Mouse (Mus musculus) CH12.LX (cell line): ENCODE data around the gene Cenpn. TPM values are rescaled to one million over a fixed set of nuclear protein-coding genes. Genes with fewer than 3 reads are reported as not detected.
A peak's percentile ranks its signal among the peaks of the same experiment; 100 is the strongest.

ENCODE experiments used
- DNase-seq: peaks from one replicate; pipeline ENCODE4 v3.0.0-alpha.2; 2013; ENCODE audit errors: extremely low read depth
- H3K27ac ChIP-seq: 2 replicates; pipeline ENCODE4 v1.5.1; 2012; ENCODE audit warnings: low read depth, mild to moderate bottlenecking, control low read depth, moderate library complexity; ENCODE audit not compliant: insufficient read depth
- H3K27me3 ChIP-seq: replicated peaks from 2 replicates; pipeline ENCODE3; 2012; ENCODE audit warnings: inconsistent platforms
- H3K36me3 ChIP-seq, 2 experiments: replicated peaks in 1 of 2; 2 replicates each; pipeline versions ENCODE3 to v1.6.1; 2012; ENCODE audit warnings: inconsistent platforms in 1 of 2, low read length in 1 of 2, mild to moderate bottlenecking in 1 of 2, mixed read lengths in 1 of 2, moderate library complexity in 1 of 2; ENCODE audit not compliant: control insufficient read depth in 1 of 2, insufficient read depth in 1 of 2
- H3K4me1 ChIP-seq, 2 experiments: 2 replicates each; pipeline ENCODE4 v1.6.1; 2012; ENCODE audit warnings: inconsistent platforms in 1 of 2, moderate library complexity in 1 of 2; ENCODE audit not compliant: insufficient read depth in 2 of 2, control insufficient read depth in 1 of 2
- H3K4me2 ChIP-seq: 2 replicates; pipeline ENCODE4 v1.6.1; 2012; ENCODE audit warnings: low read depth, mild to moderate bottlenecking, control low read depth; ENCODE audit not compliant: poor library complexity, insufficient read depth, severe bottlenecking
- H3K4me3 ChIP-seq, 3 experiments: fragments of 150-350 bp in 1 of 3; sonication (generic) in 1 of 3; replicated peaks in 1 of 3; 2 replicates each; pipeline versions ENCODE3 to v1.5.1; 2011 to 2012; ENCODE audit warnings: low read depth in 2 of 3, low read length in 2 of 3, mild to moderate bottlenecking in 2 of 3, moderate library complexity in 2 of 3, control low read depth in 1 of 3, improper control_type of control experiment in 1 of 3, inconsistent platforms in 1 of 3, mixed read lengths in 1 of 3; ENCODE audit not compliant: poor library complexity in 1 of 3
- H3K79me2 ChIP-seq: replicated peaks from 2 replicates; pipeline ENCODE4 v1.6.1; 2012; ENCODE audit warnings: mild to moderate bottlenecking, moderate library complexity; ENCODE audit not compliant: control insufficient read depth, poor library complexity, insufficient read depth, severe bottlenecking; ENCODE audit errors: extremely low read depth
- H3K9ac ChIP-seq: 2 replicates; pipeline ENCODE4 v1.6.1; 2012; ENCODE audit warnings: low read depth, mild to moderate bottlenecking, control low read depth, moderate library complexity; ENCODE audit not compliant: insufficient read depth
- H3K9me3 ChIP-seq: replicated peaks from 2 replicates; pipeline ENCODE3; 2012; ENCODE audit warnings: low read length, inconsistent platforms, mixed read lengths
- BHLHE40 ChIP-seq: IDR thresholded peaks from 2 replicates; pipeline ENCODE4 v1.6.1; 2011; ENCODE audit warnings: mild to moderate bottlenecking, low read depth, low read length, improper control_type of control experiment
- CHD1 ChIP-seq: IDR thresholded peaks from 2 replicates; pipeline ENCODE4 v1.6.1; 2012; ENCODE audit warnings: low read depth, low read length, improper control_type of control experiment, inconsistent platforms
- CTCF ChIP-seq, 2 experiments: IDR thresholded peaks in 1 of 2; conservative IDR thresholded peaks in 1 of 2; 2 replicates each; pipeline ENCODE4 v1.5.1; 2011 to 2012; ENCODE audit warnings: low read depth in 2 of 2, low read length in 2 of 2, improper control_type of control experiment in 1 of 2, inconsistent platforms in 1 of 2, mild to moderate bottlenecking in 1 of 2, moderate library complexity in 1 of 2
- E2F4 ChIP-seq: IDR thresholded peaks from 2 replicates; pipeline ENCODE4 v1.6.1; 2011; ENCODE audit warnings: low read depth, low read length, improper control_type of control experiment; ENCODE audit not compliant: insufficient replicate concordance
- ELF1 ChIP-seq: IDR thresholded peaks from 2 replicates; pipeline ENCODE4 v1.6.1; 2014; ENCODE audit warnings: low read depth, mild to moderate bottlenecking, inconsistent platforms, low read length, improper control_type of control experiment
- HCFC1 ChIP-seq: IDR thresholded peaks from 2 replicates; pipeline ENCODE4 v1.6.1; 2012; ENCODE audit warnings: low read depth, mild to moderate bottlenecking, inconsistent platforms, low read length, improper control_type of control experiment
- JUN ChIP-seq: IDR thresholded peaks from 2 replicates; pipeline ENCODE4 v1.6.1; 2011; ENCODE audit warnings: low read depth, mild to moderate bottlenecking, low read length, improper control_type of control experiment, moderate library complexity; ENCODE audit not compliant: insufficient read depth
- JUND ChIP-seq: conservative IDR thresholded peaks from 2 replicates; pipeline ENCODE4 v1.6.1; 2011; ENCODE audit warnings: low read depth, low read length, improper control_type of control experiment
- MAX ChIP-seq: IDR thresholded peaks from 2 replicates; pipeline ENCODE4 v1.6.1; 2011; ENCODE audit warnings: low read length, improper control_type of control experiment
- MEF2A ChIP-seq: IDR thresholded peaks from 2 replicates; pipeline ENCODE4 v1.6.1; 2014; ENCODE audit warnings: low read depth, mild to moderate bottlenecking, inconsistent platforms, low read length, improper control_type of control experiment, borderline replicate concordance
- MXI1 ChIP-seq: IDR thresholded peaks from 2 replicates; pipeline ENCODE4 v1.6.1; 2011; ENCODE audit warnings: mild to moderate bottlenecking, low read depth, low read length, improper control_type of control experiment
- MYC ChIP-seq: IDR thresholded peaks from 2 replicates; pipeline ENCODE4 v1.6.1; 2011; ENCODE audit warnings: low read depth, mild to moderate bottlenecking, improper control_type of control experiment, low read length
- PAX5 ChIP-seq: IDR thresholded peaks from 2 replicates; pipeline ENCODE4 v1.6.1; 2012; ENCODE audit warnings: low read length, inconsistent platforms, mixed read lengths
- POLR2A ChIP-seq: IDR thresholded peaks from 2 replicates; pipeline ENCODE4 v1.6.1; 2011; ENCODE audit warnings: low read depth, mild to moderate bottlenecking, improper control_type of control experiment, low read length
- POLR2AphosphoS2 ChIP-seq: IDR thresholded peaks from 2 replicates; pipeline ENCODE4 v1.6.1; 2011; ENCODE audit warnings: low read depth, low read length, improper control_type of control experiment
- RAD21 ChIP-seq: IDR thresholded peaks from 2 replicates; pipeline ENCODE4 v1.6.1; 2011; ENCODE audit warnings: low read depth, mild to moderate bottlenecking, low read length, improper control_type of control experiment, moderate library complexity
- SIN3A ChIP-seq: IDR thresholded peaks from 2 replicates; pipeline ENCODE4 v1.6.1; 2012; ENCODE audit warnings: low read length, improper control_type of control experiment, inconsistent platforms
- TBP ChIP-seq: conservative IDR thresholded peaks from 2 replicates; pipeline ENCODE4 v1.6.1; 2011; ENCODE audit warnings: low read depth, low read length, improper control_type of control experiment
- TCF12 ChIP-seq: IDR thresholded peaks from 2 replicates; pipeline ENCODE4 v1.6.1; 2014; ENCODE audit warnings: low read depth, mild to moderate bottlenecking, inconsistent platforms, low read length, improper control_type of control experiment
- UBTF ChIP-seq: IDR thresholded peaks from 2 replicates; pipeline ENCODE4 v1.6.1; 2012; ENCODE audit warnings: low read depth, mild to moderate bottlenecking, inconsistent platforms, low read length, improper control_type of control experiment, moderate library complexity
- USF2 ChIP-seq: conservative IDR thresholded peaks from 2 replicates; pipeline ENCODE4 v1.6.1; 2011; ENCODE audit warnings: low read depth, low read length, improper control_type of control experiment
- ZNF384 ChIP-seq: IDR thresholded peaks from 2 replicates; pipeline ENCODE4 v1.6.1; 2012; ENCODE audit warnings: low read depth, low read length, improper control_type of control experiment, inconsistent platforms
- dilution Hi-C: fragments of 300-500 bp; cut with MboI; formaldehyde crosslinking; loops from 2 replicates; pipeline ENCODE4 v1.14.3; 2020; ENCODE audit warnings: low sequenced_read_pairs; ENCODE audit not compliant: extremely low pct_unique_long_range_greater_than_20kb, extremely low pct_ligation_motif_present
- in situ Hi-C: fragments of 300-500 bp; cut with MboI; formaldehyde crosslinking; loops from 3 replicates; pipeline ENCODE4 v1.14.3; 2019; ENCODE audit warnings: low sequenced_read_pairs, low pct_ligation_motif_present, low pct_unique_long_range_greater_than_20kb, mixed read lengths
- polyA plus RNA-seq: library from polyadenylated mRNA; unstranded; fragments of >175 nt; gene quantifications from 2 replicates; pipeline ENCODE4 v1.2.1, GENCODE M21; 2012; ENCODE audit warnings: low read depth; ENCODE audit not compliant: insufficient read length
- total RNA-seq, 2 experiments: library from RNA; depleted of rRNA; stranded (reverse); fragments of 300-350 nt in 1 of 2; fragments of >200 nt in 1 of 2; gene quantifications; 2 replicates each; pipeline ENCODE4 v1.2.3; 2012 to 2014

Cenpn gene
- total and polyA plus RNA-seq, 3 experiments: 26.3 to 52.0 (median 45.6) TPM

DNA sequence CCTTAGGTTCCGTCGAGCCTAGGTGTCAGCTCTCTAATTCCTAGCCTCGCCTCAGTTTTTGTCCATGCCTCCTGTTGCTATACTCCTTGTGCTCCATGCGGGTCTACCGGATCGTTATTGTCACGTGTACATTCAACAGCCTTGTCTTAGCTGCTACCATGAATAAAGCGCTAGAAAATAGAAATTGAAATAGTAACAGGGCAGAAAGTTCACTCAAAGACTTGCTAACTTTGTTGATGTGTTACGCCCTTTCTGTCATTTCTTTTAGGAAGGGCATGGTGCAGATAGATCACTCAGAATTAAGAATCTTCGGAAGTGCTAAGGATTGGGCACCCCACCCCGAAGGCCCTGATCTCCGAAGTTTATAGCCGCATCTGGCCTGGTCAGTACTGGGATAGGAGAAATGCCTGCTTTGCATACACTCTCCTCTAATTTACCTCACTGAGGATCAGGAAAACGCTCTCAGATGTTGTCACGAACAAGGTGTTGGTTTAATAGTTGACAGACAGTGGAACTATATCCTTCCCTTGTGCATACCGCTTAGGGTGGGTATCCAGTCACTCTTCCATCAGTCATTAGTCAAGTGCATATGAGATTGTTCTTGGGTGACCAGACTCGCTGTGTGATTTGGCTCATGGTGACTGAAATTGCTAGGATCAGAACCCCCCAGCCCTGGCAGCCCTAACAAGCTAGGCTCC, 679 bp downstream of the Cenpn start:
- peaks cover 19 to 48% of the 10 kb centered on the region in 2 experiments for H3K36me3 ChIP-seq
- dilution Hi-C loops: no loop called here
- DNase-seq: no peak

GRCm38 (mm10) chr8:116923526-116923925, 2.0 kb downstream of the Cenpn start:
- dilution Hi-C loops (no loop called here), in situ Hi-C loops (loop anchor here (5.0 kb wide), 2 partner anchors 36 to 69 kb away; partner anchors contain the start of gene Gcsh)
- Histone ChIP-seq H3K27ac (no peak overlapping the region), H3K79me2 (peaks cover 5% of the 10 kb centered on the region; the same call in 1 of the 2 replicates), H3K9me3 (no peaks in the 10 kb centered on the region), H3K27me3 (no peaks in the 10 kb centered on the region), H3K4me3 (no peak overlapping the region), H3K4me2 (no peak overlapping the region), H3K9ac (no peak overlapping the region), H3K36me3 (peaks cover 27 to 58% of the 10 kb centered on the region in 2 experiments), H3K4me1 (peaks cover 4 to 33% of the 10 kb centered on the region in 2 experiments)
- TF ChIP-seq CTCF (conservative IDR thresholded peaks at IDR 0.05 in 1 of 2, IDR thresholded peaks at IDR 0.05 in 1 of 2; ENCODE audit: low read depth in 2 of 2, low read length in 2 of 2) (no peak), BHLHE40 (peak; percentile 71)
- DNase-seq: no peak

More for the DNA sequence above, 679 bp downstream of the Cenpn start:
- H3K9me3 ChIP-seq: no peaks in the 10 kb centered on the region
- no peak overlapping the region for H3K27ac ChIP-seq
- H3K4me3 ChIP-seq: peak overlapping the region; percentile 70 to 89 (median 71)
- H3K4me1 ChIP-seq: peaks cover 3 to 25% of the 10 kb centered on the region in 2 experiments
- H3K9ac ChIP-seq: peak overlapping the region; percentile 62
- H3K27me3 ChIP-seq: no peaks in the 10 kb centered on the region
- peaks cover 5% of the 10 kb centered on the region; the same call in 1 of the 2 replicates for H3K79me2 ChIP-seq
- in situ Hi-C loops: loop anchor here (5.0 kb wide), 2 partner anchors 35 to 70 kb away; partner anchors contain the start of gene Gcsh
- peak overlapping the region; percentile 92 for H3K4me2 ChIP-seq
- no peak for TF ChIP-seq ZNF384
- no peak for TF ChIP-seq MEF2A
- no peak for TF ChIP-seq PAX5
- no peak for TF ChIP-seq E2F4
- TF ChIP-seq UBTF: no peak
- no peak for TF ChIP-seq POLR2A
- peak; percentile 87; the same call in 1 of the 2 replicates for TF ChIP-seq MXI1
- no peak; the same call in 1 of the 2 replicates for TF ChIP-seq SIN3A
- TF ChIP-seq CHD1: no peak
- 0 out of 2 replicates have a peak, but pooled peaks have one; percentile 16 for TF ChIP-seq MYC
- no peak for TF ChIP-seq TCF12
- no peak for TF ChIP-seq HCFC1
- no peak for TF ChIP-seq ELF1
- TF ChIP-seq TBP: no peak; the same call in 1 of the 2 replicates
- TF ChIP-seq BHLHE40: peak; percentile 42
- TF ChIP-seq RAD21: no peak
- no peak for TF ChIP-seq JUND
- TF ChIP-seq POLR2AphosphoS2: no peak
- TF ChIP-seq USF2: no peak; the same call in 1 of the 2 replicates
- TF ChIP-seq MAX: peak; percentile 58
- no peak for TF ChIP-seq CTCF (conservative IDR thresholded peaks at IDR 0.05 in 1 of 2, IDR thresholded peaks at IDR 0.05 in 1 of 2; ENCODE audit: low read depth in 2 of 2, low read length in 2 of 2)
- TF ChIP-seq JUN: no peak
- TF ChIP-seq, all 38 proteins: peak for 4
